Mouse (Mus musculus): Measurements from ENCODE around the gene Gm9376.

Gm9376 gene

GRCm38 (mm10) chr14:118282917-118283316 is 16.2 kb downstream of the Gm9376 start:
- no peak for DNase-seq (ENCODE audit: low spot score)

GRCm38 (mm10) chr14:118286096-118286495 is 19.3 kb downstream of the Gm9376 start:
- DNase-seq (ENCODE audit: low spot score), result no peak

GRCm38 (mm10) chr14:118289133-118289532 is 22.4 kb downstream of the Gm9376 start:
- no peak for DNase-seq (ENCODE audit: low spot score)

GRCm38 (mm10) chr14:118290009-118290408 is 23.2 kb downstream of the Gm9376 start:
- DNase-seq (ENCODE audit: low spot score), result no peak

- DNase-seq (ENCODE audit: low spot score), result no peak
Observed at GRCm38 (mm10) chr14:118302606-118303005, 35.8 kb downstream of the Gm9376 start.

- no peak for DNase-seq (ENCODE audit: low spot score)
Observed at GRCm38 (mm10) chr14:118304560-118304959, 37.8 kb downstream of the Gm9376 start.

- no peak for DNase-seq (ENCODE audit: low spot score)
Observed at GRCm38 (mm10) chr14:118305951-118306350, 39.2 kb downstream of the Gm9376 start.

GRCm38 (mm10) chr14:118307060-118307459 is 40.3 kb downstream of the Gm9376 start:
- no peak for DNase-seq (ENCODE audit: low spot score)

- DNase-seq (ENCODE audit: low spot score), result no peak
Observed at GRCm38 (mm10) chr14:118311703-118312102, 44.9 kb downstream of the Gm9376 start.

- no peak for DNase-seq (ENCODE audit: low spot score)
Observed at GRCm38 (mm10) chr14:118312664-118313063, 45.9 kb downstream of the Gm9376 start.

GRCm38 (mm10) chr14:118313931-118314330 is 47.2 kb downstream of the Gm9376 start:
- no peak for DNase-seq (ENCODE audit: low spot score)

GRCm38 (mm10) chr14:118317260-118317659 is 50.5 kb downstream of the Gm9376 start:
- no peak for DNase-seq (ENCODE audit: low spot score)

Data from embryo, embryonic 10.5 days (tissue).